Mouse (Mus musculus): ENCODE results near the gene Smarcc2. TPM values are rescaled to one million over a fixed set of nuclear protein-coding genes. Genes with fewer than 3 reads are reported as not detected.

Smarcc2 gene
- polyA plus RNA-seq, 1 experiment from 2014 or later: 77.2 TPM

DNA sequence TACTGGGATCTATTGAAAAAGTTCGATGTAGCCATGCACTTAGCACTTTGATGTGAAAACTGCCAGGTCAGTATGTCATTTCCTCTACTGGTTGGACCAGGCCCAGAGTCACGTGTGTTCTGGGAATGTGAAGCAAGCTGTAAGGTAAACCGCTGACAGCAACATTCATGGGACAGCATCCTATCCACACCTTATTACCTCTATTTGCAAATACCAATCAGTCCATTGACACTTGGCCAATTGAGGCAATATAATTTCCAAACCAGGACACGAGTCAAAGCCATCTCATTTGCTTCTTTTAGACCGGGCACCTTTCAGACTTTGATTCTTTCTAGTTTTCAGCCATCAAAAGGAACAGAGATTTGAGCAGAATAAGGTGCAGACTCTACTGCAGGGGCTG is 30.0 kb upstream of the Smarcc2 start:
- H3K4me1 ChIP-seq: peaks cover 12% of the 10 kb centered on the region; the same call in 1 of the 2 replicates
- ATAC-seq (replicated peaks; ENCODE audit: low FRiP score): no peak
- no peaks in the 10 kb centered on the region for H3K9me3 ChIP-seq (replicated peaks)
- 81% methylated on average over 5 of the region's 5 CpGs for WGBS
- H3K27me3 ChIP-seq: no peaks in the 10 kb centered on the region
- H3K4me3 ChIP-seq (replicated peaks): no peak overlapping the region
- no peak overlapping the region for H3K27ac ChIP-seq
- H3K4me2 ChIP-seq: no peak overlapping the region
- peaks cover 73% of the 10 kb centered on the region for H3K36me3 ChIP-seq
- H3K9ac ChIP-seq: no peak overlapping the region

DNA sequence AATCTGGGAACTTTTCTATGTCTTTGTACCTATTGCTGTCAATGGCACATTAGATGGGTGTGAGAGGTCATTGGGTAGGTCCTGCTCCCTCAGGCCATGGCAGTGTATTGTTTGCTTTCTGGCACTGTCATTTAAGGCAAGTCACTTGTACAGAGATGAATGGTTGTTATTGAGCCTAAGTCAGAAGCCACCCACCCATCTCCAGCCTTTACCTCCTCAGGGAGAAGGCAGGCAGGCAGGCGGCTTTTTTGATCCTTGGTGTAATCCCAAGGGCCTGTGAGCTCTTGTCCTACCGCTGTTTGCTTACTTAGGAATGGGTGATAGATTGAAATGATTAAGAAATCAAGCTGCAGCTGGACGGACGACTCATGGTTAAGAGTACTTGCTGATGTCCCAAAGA is 29.6 kb upstream of the Smarcc2 start:
- no peak overlapping the region for H3K27ac ChIP-seq
- no peak overlapping the region for H3K9ac ChIP-seq
- H3K9me3 ChIP-seq (replicated peaks): no peaks in the 10 kb centered on the region
- no peak for ATAC-seq (replicated peaks; ENCODE audit: low FRiP score)
- H3K4me2 ChIP-seq: no peak overlapping the region
- H3K36me3 ChIP-seq: peaks cover 76% of the 10 kb centered on the region
- no peaks in the 10 kb centered on the region for H3K27me3 ChIP-seq
- peaks cover 12% of the 10 kb centered on the region for H3K4me1 ChIP-seq
- WGBS: 81% methylated on average over 4 of the region's 4 CpGs
- H3K4me3 ChIP-seq (replicated peaks): no peak overlapping the region

- no peak overlapping the region for H3K4me3 ChIP-seq (replicated peaks)
- no peak overlapping the region for H3K9ac ChIP-seq
- no peak overlapping the region for H3K4me2 ChIP-seq
- peaks cover 86% of the 10 kb centered on the region for H3K36me3 ChIP-seq
- H3K9me3 ChIP-seq (replicated peaks): no peaks in the 10 kb centered on the region
- ATAC-seq (replicated peaks; ENCODE audit: low FRiP score): no peak
- no peaks in the 10 kb centered on the region for H3K27me3 ChIP-seq
- WGBS: 75% methylated on average over 2 of the region's 2 CpGs
- H3K4me1 ChIP-seq: peaks cover 33% of the 10 kb centered on the region
- 0 out of 2 replicates have a peak overlapping the region, but pooled peaks have one; percentile 41 for H3K27ac ChIP-seq
Observed at GRCm38 (mm10) chr10:128433417-128433816, 25.6 kb upstream of the Smarcc2 start.

DNA sequence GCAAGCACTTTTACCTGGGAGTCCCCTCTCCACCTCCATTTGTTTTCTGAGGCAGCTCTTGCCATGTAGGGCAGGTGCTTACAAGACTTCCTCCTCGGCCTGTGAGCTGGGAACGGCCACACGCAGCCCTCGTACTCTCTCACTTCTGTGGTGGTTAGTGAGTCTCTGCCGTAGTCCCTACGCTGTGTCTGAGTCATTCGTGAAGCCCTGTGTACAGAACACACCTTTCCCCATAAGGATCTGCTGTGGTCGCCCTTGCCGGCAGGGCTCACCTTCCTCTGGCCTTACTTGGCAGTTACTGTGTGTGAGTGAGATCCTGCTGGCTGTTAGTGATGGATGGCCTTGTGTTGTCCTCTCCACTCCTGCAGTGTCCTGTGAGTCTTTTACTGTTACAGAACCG is 24.4 kb upstream of the Smarcc2 start:
- Histone ChIP-seq H3K27me3 (no peaks in the 10 kb centered on the region), H3K4me1 (peaks cover 46% of the 10 kb centered on the region), H3K4me2 (no peak overlapping the region), H3K27ac (peak overlapping the region; percentile 82), H3K36me3 (peaks cover 86% of the 10 kb centered on the region), H3K9me3 (replicated peaks) (no peaks in the 10 kb centered on the region), H3K9ac (no peak overlapping the region), H3K4me3 (replicated peaks) (no peak overlapping the region)
- 68% methylated on average over 10 of the region's 10 CpGs for WGBS
- no peak for ATAC-seq (replicated peaks; ENCODE audit: low FRiP score)

GRCm38 (mm10) chr10:128435186-128435823 is 23.7 kb upstream of the Smarcc2 start:
- WGBS: 41% methylated on average over 17 of the region's 17 CpGs
- ATAC-seq (replicated peaks; ENCODE audit: low FRiP score): peak; percentile 85
- no peak overlapping the region for H3K9ac ChIP-seq
- peaks cover 85% of the 10 kb centered on the region for H3K36me3 ChIP-seq
- H3K27me3 ChIP-seq: no peaks in the 10 kb centered on the region
- no peak overlapping the region for H3K4me2 ChIP-seq
- H3K4me1 ChIP-seq: peaks cover 51% of the 10 kb centered on the region
- H3K27ac ChIP-seq: peak overlapping the region; percentile 82
- no peaks in the 10 kb centered on the region for H3K9me3 ChIP-seq (replicated peaks)
- no peak overlapping the region for H3K4me3 ChIP-seq (replicated peaks)

DNA sequence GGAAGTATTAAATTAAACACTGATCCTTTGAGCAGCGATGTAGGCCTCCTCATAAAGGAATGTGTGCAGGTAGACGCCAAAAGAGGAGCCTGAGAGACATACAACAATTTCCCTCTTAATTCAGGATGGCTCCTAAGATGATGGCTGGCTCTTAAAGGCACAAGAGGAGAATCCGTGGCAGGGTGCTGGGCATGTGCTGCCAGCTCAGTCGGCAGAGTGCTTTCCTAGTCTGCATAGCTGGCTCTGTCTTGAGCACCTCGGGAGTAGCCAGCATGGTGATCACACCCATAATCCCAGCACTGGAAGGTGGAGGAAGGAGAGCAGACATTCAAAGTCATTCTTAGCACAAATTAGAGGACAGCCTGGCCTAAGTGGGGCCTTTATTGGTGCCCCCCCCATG is 23.2 kb upstream of the Smarcc2 start:
- no peak overlapping the region for H3K4me3 ChIP-seq (replicated peaks)
- no peak overlapping the region for H3K4me2 ChIP-seq
- no peak overlapping the region for H3K9ac ChIP-seq
- H3K4me1 ChIP-seq: peaks cover 51% of the 10 kb centered on the region
- H3K9me3 ChIP-seq (replicated peaks): no peaks in the 10 kb centered on the region
- H3K27ac ChIP-seq: peak overlapping the region; percentile 82
- WGBS: 58% methylated on average over 5 of the region's 5 CpGs
- H3K27me3 ChIP-seq: no peaks in the 10 kb centered on the region
- peaks cover 85% of the 10 kb centered on the region for H3K36me3 ChIP-seq
- no peak for ATAC-seq (replicated peaks; ENCODE audit: low FRiP score)

DNA sequence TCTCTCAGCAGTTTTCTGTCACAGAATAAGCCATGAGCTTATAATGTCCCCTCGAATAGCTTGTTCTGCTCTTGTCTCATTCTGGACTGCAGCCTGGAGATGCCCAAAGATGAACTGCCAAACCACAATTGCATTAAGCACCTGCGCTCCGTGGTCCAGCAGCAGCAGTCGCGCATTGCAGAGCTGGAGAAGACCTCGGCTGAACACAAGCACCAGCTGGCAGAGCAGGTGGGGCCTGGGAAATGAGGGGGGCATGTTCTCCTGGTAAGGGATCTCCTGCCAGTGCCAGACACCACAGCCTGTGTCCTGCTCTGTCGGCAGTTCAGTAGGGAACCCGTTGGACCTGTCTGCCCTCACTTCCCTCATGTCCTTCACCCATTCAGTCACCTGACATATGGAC is 22.7 kb upstream of the Smarcc2 start:
- Histone ChIP-seq H3K36me3 (peaks cover 85% of the 10 kb centered on the region), H3K4me2 (no peak overlapping the region), H3K27me3 (no peaks in the 10 kb centered on the region), H3K27ac (peak overlapping the region; percentile 82; the same call in 1 of the 2 replicates), H3K4me1 (peaks cover 51% of the 10 kb centered on the region), H3K9ac (no peak overlapping the region), H3K9me3 (replicated peaks) (no peaks in the 10 kb centered on the region), H3K4me3 (replicated peaks) (no peak overlapping the region)
- WGBS: 75% methylated on average over 8 of the region's 8 CpGs
- no peak for ATAC-seq (replicated peaks; ENCODE audit: low FRiP score)

DNA sequence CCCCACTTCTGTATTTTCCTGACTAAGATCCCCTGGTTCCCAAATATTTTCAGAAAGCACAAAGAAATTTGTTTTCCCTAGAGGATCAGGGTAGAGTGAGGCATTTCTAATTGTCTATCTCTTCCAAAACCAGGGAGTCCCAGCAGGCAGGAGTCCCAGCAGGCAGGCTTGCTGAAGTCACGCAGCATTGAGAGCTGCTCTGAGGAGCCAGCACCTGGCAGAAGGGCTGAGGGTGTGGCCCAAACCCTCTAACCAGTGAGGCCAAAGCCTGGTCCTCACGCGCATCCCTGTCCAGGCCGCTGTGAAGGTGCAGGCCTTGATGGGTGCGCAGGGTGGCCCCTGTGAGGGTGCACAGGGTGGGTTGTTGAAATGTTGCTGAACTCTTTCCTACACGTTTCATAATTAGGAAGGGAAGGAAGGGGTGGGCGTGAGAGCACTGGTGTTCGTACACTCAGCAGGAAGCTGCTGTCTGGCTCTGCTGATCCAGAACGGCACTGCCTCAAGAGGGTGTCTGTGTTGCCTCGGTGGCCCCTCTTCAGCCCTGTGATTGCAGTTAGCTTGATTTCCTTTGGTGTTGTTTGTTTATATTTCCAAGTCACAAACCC is 20.3 kb upstream of the Smarcc2 start:
- Histone ChIP-seq H3K36me3 (peaks cover 79% of the 10 kb centered on the region), H3K27me3 (no peaks in the 10 kb centered on the region), H3K9ac (no peak overlapping the region), H3K4me3 (replicated peaks) (no peak overlapping the region), H3K4me2 (0 out of 2 replicates have a peak overlapping the region, but pooled peaks have one; percentile 17), H3K27ac (peak overlapping the region; percentile 86), H3K4me1 (peaks cover 51% of the 10 kb centered on the region), H3K9me3 (replicated peaks) (no peaks in the 10 kb centered on the region)
- 36% methylated on average over 10 of the region's 10 CpGs for WGBS
- ATAC-seq (replicated peaks; ENCODE audit: low FRiP score): peak; percentile 57

DNA sequence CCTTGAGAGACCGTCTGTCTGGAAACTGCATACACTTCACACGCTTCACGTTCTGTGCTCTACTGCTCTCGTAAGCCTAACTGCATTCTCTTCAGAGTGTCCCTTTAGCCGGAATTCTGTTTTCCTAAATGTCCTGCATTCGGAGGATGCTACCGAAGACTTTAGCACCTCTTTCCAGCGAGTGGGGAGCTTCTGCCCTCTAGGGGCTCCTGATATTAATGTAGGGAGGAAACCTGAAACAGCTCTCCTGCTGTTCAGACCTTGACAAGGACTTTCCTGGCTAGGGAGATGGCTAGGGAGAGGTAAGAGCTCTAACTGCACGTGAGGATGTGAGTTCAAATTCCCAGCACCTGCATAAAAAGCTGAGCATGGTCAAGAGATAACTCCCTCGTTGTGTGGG is 18.6 kb upstream of the Smarcc2 start:
- H3K4me3 ChIP-seq (replicated peaks): no peak overlapping the region
- no peak overlapping the region for H3K9ac ChIP-seq
- no peaks in the 10 kb centered on the region for H3K9me3 ChIP-seq (replicated peaks)
- H3K4me2 ChIP-seq: no peak overlapping the region
- WGBS: 37% methylated on average over 10 of the region's 10 CpGs
- peak overlapping the region; percentile 86 for H3K27ac ChIP-seq
- peaks cover 69% of the 10 kb centered on the region for H3K36me3 ChIP-seq
- ATAC-seq (replicated peaks; ENCODE audit: low FRiP score): no peak
- H3K4me1 ChIP-seq: peaks cover 49% of the 10 kb centered on the region
- H3K27me3 ChIP-seq: no peaks in the 10 kb centered on the region

- no peaks in the 10 kb centered on the region for H3K9me3 ChIP-seq (replicated peaks)
- H3K4me1 ChIP-seq: peaks cover 38% of the 10 kb centered on the region
- peaks cover 58% of the 10 kb centered on the region for H3K36me3 ChIP-seq
- H3K27me3 ChIP-seq: no peaks in the 10 kb centered on the region
- no peak for ATAC-seq (replicated peaks; ENCODE audit: low FRiP score)
- no peak overlapping the region for H3K9ac ChIP-seq
- H3K4me3 ChIP-seq (replicated peaks): no peak overlapping the region
- 88% methylated on average over 10 of the region's 10 CpGs for WGBS
- no peak overlapping the region for H3K4me2 ChIP-seq
- no peak overlapping the region for H3K27ac ChIP-seq
Observed at GRCm38 (mm10) chr10:128441324-128442119, 17.5 kb upstream of the Smarcc2 start.

DNA sequence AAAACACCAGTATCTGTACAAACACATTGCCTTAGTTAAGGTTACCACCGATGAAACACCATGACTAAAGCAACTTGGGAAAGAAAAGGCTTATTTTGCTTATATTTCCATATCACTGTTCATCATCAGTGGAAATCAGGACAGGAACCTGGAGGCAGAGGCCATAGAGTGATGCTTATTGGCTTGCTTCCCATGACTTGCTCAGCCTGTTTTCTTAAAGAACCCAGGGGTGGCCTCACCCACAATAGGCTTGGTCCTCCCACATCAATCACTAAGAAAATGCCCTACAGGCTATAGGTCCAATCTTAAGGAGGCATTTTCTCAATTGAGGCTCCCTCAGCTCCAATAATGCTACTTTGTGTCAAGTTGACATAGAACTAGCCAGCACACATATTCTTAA is 16.3 kb upstream of the Smarcc2 start:
- Histone ChIP-seq H3K36me3 (peaks cover 46% of the 10 kb centered on the region), H3K4me3 (replicated peaks) (no peak overlapping the region), H3K27me3 (no peaks in the 10 kb centered on the region), H3K9me3 (replicated peaks) (no peaks in the 10 kb centered on the region), H3K27ac (0 out of 2 replicates have a peak overlapping the region, but pooled peaks have one; percentile 9), H3K9ac (no peak overlapping the region), H3K4me2 (no peak overlapping the region), H3K4me1 (peaks cover 36% of the 10 kb centered on the region)
- ATAC-seq (replicated peaks; ENCODE audit: low FRiP score): no peak
- 90% methylated on average over 1 of the region's 1 CpGs for whole genome bisulfite sequencing

DNA sequence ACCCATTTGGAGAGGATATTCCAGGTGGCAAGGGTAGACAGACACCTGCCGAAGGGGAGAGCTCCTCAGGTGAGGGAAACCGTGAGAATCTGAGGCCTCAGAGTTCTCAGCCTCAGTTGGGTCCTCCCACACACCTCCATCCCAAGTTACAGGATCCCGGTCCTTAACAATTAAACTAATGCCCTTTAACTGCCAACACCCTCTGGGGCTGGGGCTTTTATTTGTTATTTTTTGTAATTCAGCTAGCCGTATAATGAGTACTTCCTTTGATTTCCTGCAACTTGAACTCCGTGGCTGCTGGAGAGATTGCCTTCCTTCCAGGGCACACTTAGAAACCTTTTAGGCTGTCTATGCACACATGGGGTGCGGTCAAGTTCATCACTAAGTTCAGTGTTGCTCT is 14.7 kb upstream of the Smarcc2 start:
- ATAC-seq (replicated peaks; ENCODE audit: low FRiP score): peak; percentile 40; the same call in 1 of the 2 replicates
- no peak overlapping the region for H3K4me3 ChIP-seq (replicated peaks)
- peaks cover 20% of the 10 kb centered on the region for H3K4me1 ChIP-seq
- H3K9ac ChIP-seq: no peak overlapping the region
- peaks cover 31% of the 10 kb centered on the region for H3K36me3 ChIP-seq
- no peak overlapping the region for H3K4me2 ChIP-seq
- 33% methylated on average over 6 of the region's 6 CpGs for WGBS
- peak overlapping the region; percentile 49 for H3K27ac ChIP-seq
- H3K27me3 ChIP-seq: no peaks in the 10 kb centered on the region
- H3K9me3 ChIP-seq (replicated peaks): no peaks in the 10 kb centered on the region
